Mouse (Mus musculus): ENCODE results near the gene 1600002K03Rik. TPM values are rescaled to one million over a fixed set of nuclear protein-coding genes. Genes with fewer than 3 reads are reported as not detected.
"Not testable (repeated sequence)": the region's sequence is repeated elsewhere in the genome, so short reads cannot be mapped to it uniquely, and the experiment has no call there.

Gene 1600002K03Rik
- polyA plus RNA-seq, 1 experiment from 2014 or later: 6.4 TPM

DNA sequence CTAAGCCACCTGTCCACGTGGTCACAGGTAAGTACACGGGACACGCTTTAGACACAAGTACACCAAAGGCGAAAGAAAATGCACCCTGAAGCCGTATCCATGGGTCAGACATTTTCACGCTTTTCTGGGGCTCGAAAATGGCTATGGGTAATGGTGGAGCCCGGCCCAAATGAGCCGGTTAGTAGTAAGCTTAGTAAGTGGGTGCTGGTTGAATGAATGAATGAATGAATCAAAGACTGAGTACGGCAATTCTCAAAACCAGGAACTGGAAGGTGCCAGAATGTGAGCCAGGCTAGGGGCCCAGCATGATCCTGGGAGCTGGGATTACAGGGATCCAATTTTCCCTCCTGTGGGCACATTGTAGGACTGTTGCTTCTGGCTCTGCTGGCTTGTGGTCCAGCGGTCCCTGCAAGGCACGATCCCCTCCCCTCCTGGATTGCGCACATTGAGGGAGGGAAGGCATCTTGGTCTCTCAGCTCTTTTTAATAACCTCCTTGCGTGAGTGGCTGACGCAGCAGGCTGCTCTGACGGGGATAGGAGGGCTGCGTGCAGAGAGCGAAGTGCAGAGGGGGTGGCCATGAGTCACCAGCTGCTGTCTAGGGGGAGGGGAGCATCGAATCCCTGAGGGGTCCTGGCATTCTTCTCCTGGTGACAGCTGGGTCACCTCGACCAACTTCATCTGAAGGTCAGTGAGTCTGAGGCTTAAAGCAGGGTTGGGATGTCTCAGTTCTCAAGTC, 7.2 kb upstream of the 1600002K03Rik start, which contains the start of gene Cirbp:
TSS of gene Cirbp (plus strand) at position 594 of the 737 bp plus-strand sequence.
- no peaks in the 10 kb centered on the region for H3K27me3 ChIP-seq (ENCODE audit: control insufficient read depth, insufficient read depth, low read length)
- WGBS: 13% methylated on average over 20 of the region's 20 CpGs
- peak; percentile 68 for DNase-seq (ENCODE audit: low spot score)
- H3K4me2 ChIP-seq (ENCODE audit: low read depth, low read length, severe bottlenecking): peak within 1 kb of the TSS; percentile 85
- H3K4me3 ChIP-seq (ENCODE audit: low read depth, low read length): peak within 1 kb of the TSS; percentile 24
- peaks cover 9% of the 10 kb centered on the region for H3K36me3 ChIP-seq (ENCODE audit: control insufficient read depth, insufficient read depth, low read length)
- H3K9me3 ChIP-seq (ENCODE audit: control insufficient read depth, low read length): no peaks in the 10 kb centered on the region
- no peak for ATAC-seq (replicated peaks; ENCODE audit: low FRiP score)
- peak within 1 kb of the TSS; percentile 99; the same call in 1 of the 2 replicates for H3K27ac ChIP-seq (ENCODE audit: low read depth, low read length)
- peak within 1 kb of the TSS; percentile 43 for H3K9ac ChIP-seq (ENCODE audit: low read length)
- H3K4me1 ChIP-seq (replicated peaks; ENCODE audit: control insufficient read depth, insufficient read depth, low read length): peaks cover 36% of the 10 kb centered on the region

DNA sequence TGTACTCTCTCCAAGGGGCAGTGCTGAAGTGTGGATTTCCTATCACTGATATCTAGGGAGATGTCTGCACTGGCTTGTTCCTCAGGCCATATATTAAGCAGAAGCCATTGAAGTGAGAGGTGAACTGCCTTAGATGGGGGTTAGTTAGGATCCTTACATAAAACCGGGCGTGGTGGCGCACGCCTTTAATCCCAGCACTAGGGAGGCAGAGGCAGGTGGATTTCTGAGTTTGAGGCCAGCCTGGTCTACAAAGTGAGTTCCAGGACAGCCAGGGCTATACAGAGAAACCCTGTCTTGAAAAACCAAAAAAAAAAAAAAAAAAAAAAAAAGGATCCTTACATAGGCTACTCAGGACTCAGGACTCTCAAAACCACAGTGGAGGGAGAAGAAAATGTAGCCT, 6.6 kb upstream of the 1600002K03Rik start:
- H3K9ac ChIP-seq (ENCODE audit: low read length): peak overlapping the region; percentile 14; the same call in 1 of the 2 replicates

DNA sequence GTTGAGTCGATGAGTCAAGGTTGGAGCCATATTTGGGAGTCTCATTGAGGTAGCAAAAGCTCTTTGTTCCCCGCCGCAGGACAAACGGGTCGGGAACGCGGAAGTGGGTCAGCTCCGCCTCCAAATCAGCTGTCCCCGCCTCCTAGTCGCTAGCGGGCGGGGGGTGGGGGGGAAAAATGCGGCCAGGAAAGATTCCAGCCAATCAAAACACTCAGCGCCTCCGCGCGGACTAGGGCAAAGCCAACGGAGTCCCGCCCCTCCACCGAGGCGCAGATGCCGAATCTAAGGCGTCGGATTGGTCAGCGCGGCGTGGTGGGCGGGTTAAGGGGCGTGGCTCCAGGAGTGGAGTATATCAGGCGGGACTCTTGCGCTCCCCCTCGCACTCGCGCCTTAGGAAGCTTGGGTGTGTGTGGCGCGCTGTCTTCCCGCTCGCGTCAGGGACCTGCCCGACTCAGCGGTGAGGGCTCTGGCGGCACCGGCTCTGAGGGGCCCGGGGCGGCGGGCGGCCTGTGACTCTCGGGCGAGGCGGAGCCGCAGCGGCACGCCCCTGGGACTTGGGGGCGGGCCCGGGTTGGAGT, 5.2 kb upstream of the 1600002K03Rik start:
- under 1% methylated on average over 55 of the region's 55 CpGs for WGBS
- H3K4me1 ChIP-seq (replicated peaks; ENCODE audit: control insufficient read depth, insufficient read depth, low read length): peaks cover 31% of the 10 kb centered on the region

More for the DNA sequence above, 6.6 kb upstream of the 1600002K03Rik start:
- H3K27ac ChIP-seq (ENCODE audit: low read depth, low read length): 0 out of 2 replicates have a peak overlapping the region, but pooled peaks have one; percentile 99
- H3K36me3 ChIP-seq (ENCODE audit: control insufficient read depth, insufficient read depth, low read length): peaks cover 12% of the 10 kb centered on the region
- H3K27me3 ChIP-seq (ENCODE audit: control insufficient read depth, insufficient read depth, low read length); H3K4me2 ChIP-seq (ENCODE audit: low read depth, low read length, severe bottlenecking); H3K4me3 ChIP-seq (ENCODE audit: low read depth, low read length); H3K9me3 ChIP-seq (ENCODE audit: control insufficient read depth, low read length); ATAC-seq (replicated peaks; ENCODE audit: low FRiP score); DNase-seq (ENCODE audit: low spot score): not testable (repeated sequence)
- H3K4me1 ChIP-seq (replicated peaks; ENCODE audit: control insufficient read depth, insufficient read depth, low read length): peaks cover 30% of the 10 kb centered on the region
- 83% methylated on average over 4 of the region's 4 CpGs for WGBS

GRCm38 (mm10) chr10:80168038-80168661, 4.6 kb upstream of the 1600002K03Rik start:
- Histone ChIP-seq H3K4me3 (ENCODE audit: low read depth, low read length) (peak overlapping the region; percentile 95), H3K9me3 (ENCODE audit: control insufficient read depth, low read length) (no peaks in the 10 kb centered on the region), H3K4me1 (replicated peaks; ENCODE audit: control insufficient read depth, insufficient read depth, low read length) (peaks cover 31% of the 10 kb centered on the region), H3K36me3 (ENCODE audit: control insufficient read depth, insufficient read depth, low read length) (peaks cover 17% of the 10 kb centered on the region), H3K4me2 (ENCODE audit: low read depth, low read length, severe bottlenecking) (peak overlapping the region; percentile 85), H3K27me3 (ENCODE audit: control insufficient read depth, insufficient read depth, low read length) (no peaks in the 10 kb centered on the region), H3K27ac (ENCODE audit: low read depth, low read length) (peak overlapping the region; percentile 99), H3K9ac (ENCODE audit: low read length) (peak overlapping the region; percentile 98)
- ATAC-seq (replicated peaks; ENCODE audit: low FRiP score) (peak; percentile 45), DNase-seq (ENCODE audit: low spot score) (peak; percentile 97)
- WGBS: under 1% methylated on average over 43 of the region's 48 CpGs

More for the DNA sequence above, 5.2 kb upstream of the 1600002K03Rik start:
- DNase-seq (ENCODE audit: low spot score) (peak; percentile 99), ATAC-seq (replicated peaks; ENCODE audit: low FRiP score) (peak; percentile 89)
- Histone ChIP-seq H3K27ac (ENCODE audit: low read depth, low read length) (peak overlapping the region; percentile 99), H3K27me3 (ENCODE audit: control insufficient read depth, insufficient read depth, low read length) (no peaks in the 10 kb centered on the region), H3K36me3 (ENCODE audit: control insufficient read depth, insufficient read depth, low read length) (peaks cover 17% of the 10 kb centered on the region), H3K4me2 (ENCODE audit: low read depth, low read length, severe bottlenecking) (peak overlapping the region; percentile 85), H3K9me3 (ENCODE audit: control insufficient read depth, low read length) (no peaks in the 10 kb centered on the region), H3K9ac (ENCODE audit: low read length) (peak overlapping the region; percentile 98), H3K4me3 (ENCODE audit: low read depth, low read length) (peak overlapping the region; percentile 95)

DNA sequence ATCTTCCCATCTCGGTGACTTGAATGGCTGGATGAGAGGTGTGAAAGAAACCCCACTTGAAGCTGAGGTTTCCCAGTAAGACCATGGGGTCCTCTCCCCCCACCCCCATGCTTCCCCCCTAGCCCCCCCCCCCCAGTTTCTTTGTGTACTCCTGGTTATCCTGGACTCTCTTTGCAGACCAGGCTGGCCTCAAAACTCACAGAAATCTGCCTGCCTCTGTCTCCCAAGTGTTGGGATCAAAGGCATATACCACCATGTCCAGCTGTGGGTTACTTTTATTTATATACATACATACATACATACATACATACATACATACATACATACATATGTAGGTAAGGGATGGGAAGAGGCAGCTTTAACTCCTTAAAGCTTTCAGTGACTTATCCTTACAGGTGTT, 3.7 kb upstream of the 1600002K03Rik start:
- WGBS: 78% methylated on average over 1 of the region's 1 CpGs
- no peak for DNase-seq (ENCODE audit: low spot score)
- H3K4me1 ChIP-seq (replicated peaks; ENCODE audit: control insufficient read depth, insufficient read depth, low read length): peaks cover 31% of the 10 kb centered on the region
- no peak overlapping the region for H3K27ac ChIP-seq (ENCODE audit: low read depth, low read length)
- peak overlapping the region; percentile 85 for H3K4me2 ChIP-seq (ENCODE audit: low read depth, low read length, severe bottlenecking)
- no peaks in the 10 kb centered on the region for H3K27me3 ChIP-seq (ENCODE audit: control insufficient read depth, insufficient read depth, low read length)
- H3K36me3 ChIP-seq (ENCODE audit: control insufficient read depth, insufficient read depth, low read length): peaks cover 17% of the 10 kb centered on the region
- H3K4me3 ChIP-seq (ENCODE audit: low read depth, low read length): peak overlapping the region; percentile 95
- H3K9ac ChIP-seq (ENCODE audit: low read length): peak overlapping the region; percentile 98; the same call in 1 of the 2 replicates
- no peak for ATAC-seq (replicated peaks; ENCODE audit: low FRiP score)
- no peaks in the 10 kb centered on the region for H3K9me3 ChIP-seq (ENCODE audit: control insufficient read depth, low read length)

- Histone ChIP-seq H3K4me2 (ENCODE audit: low read depth, low read length, severe bottlenecking) (no peak overlapping the region), H3K27ac (ENCODE audit: low read depth, low read length) (no peak overlapping the region), H3K4me3 (ENCODE audit: low read depth, low read length) (no peak overlapping the region), H3K36me3 (ENCODE audit: control insufficient read depth, insufficient read depth, low read length) (peaks cover 17% of the 10 kb centered on the region), H3K9ac (ENCODE audit: low read length) (no peak overlapping the region), H3K4me1 (replicated peaks; ENCODE audit: control insufficient read depth, insufficient read depth, low read length) (peaks cover 26% of the 10 kb centered on the region), H3K9me3 (ENCODE audit: control insufficient read depth, low read length) (no peaks in the 10 kb centered on the region), H3K27me3 (ENCODE audit: control insufficient read depth, insufficient read depth, low read length) (no peaks in the 10 kb centered on the region)
- DNase-seq (ENCODE audit: low spot score): no peak
- 93% methylated on average over 7 of the region's 7 CpGs for WGBS
- no peak for ATAC-seq (replicated peaks; ENCODE audit: low FRiP score)
Observed at GRCm38 (mm10) chr10:80169651-80170050, 3.1 kb upstream of the 1600002K03Rik start.

GRCm38 (mm10) chr10:80170052-80170451, 2.7 kb upstream of the 1600002K03Rik start:
- H3K4me3 ChIP-seq (ENCODE audit: low read depth, low read length): no peak overlapping the region

GRCm38 (mm10) chr10:80170601-80171021, 2.1 kb upstream of the 1600002K03Rik start:
- WGBS: 97% methylated on average over 19 of the region's 19 CpGs

More at GRCm38 (mm10) chr10:80170052-80170451, 2.7 kb upstream of the 1600002K03Rik start:
- Histone ChIP-seq H3K4me1 (replicated peaks; ENCODE audit: control insufficient read depth, insufficient read depth, low read length) (peaks cover 24% of the 10 kb centered on the region), H3K4me2 (ENCODE audit: low read depth, low read length, severe bottlenecking) (no peak overlapping the region), H3K27me3 (ENCODE audit: control insufficient read depth, insufficient read depth, low read length) (no peaks in the 10 kb centered on the region), H3K27ac (ENCODE audit: low read depth, low read length) (no peak overlapping the region), H3K9ac (ENCODE audit: low read length) (no peak overlapping the region), H3K36me3 (ENCODE audit: control insufficient read depth, insufficient read depth, low read length) (peaks cover 17% of the 10 kb centered on the region), H3K9me3 (ENCODE audit: control insufficient read depth, low read length) (no peaks in the 10 kb centered on the region)
- 96% methylated on average over 16 of the region's 16 CpGs for WGBS
- DNase-seq (ENCODE audit: low spot score) (no peak), ATAC-seq (replicated peaks; ENCODE audit: low FRiP score) (no peak)

More at GRCm38 (mm10) chr10:80170601-80171021, 2.1 kb upstream of the 1600002K03Rik start:
- Histone ChIP-seq H3K36me3 (ENCODE audit: control insufficient read depth, insufficient read depth, low read length) (peaks cover 17% of the 10 kb centered on the region), H3K9me3 (ENCODE audit: control insufficient read depth, low read length) (no peaks in the 10 kb centered on the region), H3K27ac (ENCODE audit: low read depth, low read length) (no peak overlapping the region), H3K4me3 (ENCODE audit: low read depth, low read length) (no peak overlapping the region), H3K9ac (ENCODE audit: low read length) (no peak overlapping the region), H3K4me1 (replicated peaks; ENCODE audit: control insufficient read depth, insufficient read depth, low read length) (peaks cover 21% of the 10 kb centered on the region), H3K27me3 (ENCODE audit: control insufficient read depth, insufficient read depth, low read length) (no peaks in the 10 kb centered on the region), H3K4me2 (ENCODE audit: low read depth, low read length, severe bottlenecking) (no peak overlapping the region)
- no peak for ATAC-seq (replicated peaks; ENCODE audit: low FRiP score)
- peak; percentile 50 for DNase-seq (ENCODE audit: low spot score)
